Mouse (Mus musculus): ENCODE results near the gene Klrg1. TPM values are rescaled to one million over a fixed set of nuclear protein-coding genes. Genes with fewer than 3 reads are reported as not detected.

Gene Klrg1
- polyA plus RNA-seq, 1 experiment from 2014 or later = not detected

DNA sequence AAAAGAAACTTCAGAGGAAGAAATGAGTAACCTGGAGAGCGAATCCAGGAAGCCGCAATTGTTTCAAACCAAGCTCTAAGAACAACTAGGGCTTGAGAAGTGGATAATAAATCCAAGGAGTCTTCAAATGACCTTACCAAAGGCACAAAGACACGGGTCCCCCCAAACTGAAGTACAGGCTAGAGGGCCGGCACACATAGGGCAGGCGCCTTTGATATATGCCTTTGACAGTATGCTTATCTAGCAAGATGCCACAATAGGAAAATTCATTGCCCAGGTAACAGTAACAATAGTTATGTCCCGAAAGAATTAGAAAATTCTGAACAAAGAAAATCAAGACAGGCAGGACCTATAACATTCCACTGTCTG, 25.4 kb upstream of the Klrg1 start:
- Histone ChIP-seq H3K4me1 (ENCODE audit: insufficient read depth) (peaks cover 16% of the 10 kb centered on the region), H3K27ac (ENCODE audit: low read depth) (no peak overlapping the region), H3K36me3 (replicated peaks; ENCODE audit: insufficient read depth, low read length) (peaks cover 2% of the 10 kb centered on the region; the same call in 1 of the 2 replicates), H3K27me3 (ENCODE audit: insufficient read depth, low read length) (no peaks in the 10 kb centered on the region), H3K4me2 (ENCODE audit: low read depth, low read length) (peak overlapping the region; percentile 28; the same call in 1 of the 2 replicates), H3K9me3 (ENCODE audit: low read length) (no peaks in the 10 kb centered on the region), H3K9ac (replicated peaks) (no peak overlapping the region), H3K4me3 (ENCODE audit: low read depth, low read length) (peak overlapping the region; percentile 75)
- DNase-seq = no peak
- no peak for TF ChIP-seq EP300 (IDR thresholded peaks at IDR 0.05; ENCODE audit: low read depth)
- no peak for TF ChIP-seq CTCF (IDR thresholded peaks at IDR 0.05; ENCODE audit: low read depth)
- WGBS (ENCODE audit: insufficient replicate concordance) = 62% methylated on average over 6 of the region's 6 CpGs
- ATAC-seq = no peak

GRCm38 (mm10) chr6:122306707-122307106, 24.0 kb upstream of the Klrg1 start:
- Histone ChIP-seq H3K27ac (ENCODE audit: low read depth) (no peak overlapping the region), H3K27me3 (ENCODE audit: insufficient read depth, low read length) (no peaks in the 10 kb centered on the region), H3K4me2 (ENCODE audit: low read depth, low read length) (no peak overlapping the region), H3K9me3 (ENCODE audit: low read length) (no peaks in the 10 kb centered on the region), H3K36me3 (replicated peaks; ENCODE audit: insufficient read depth, low read length) (no peaks in the 10 kb centered on the region), H3K4me1 (ENCODE audit: insufficient read depth) (peaks cover 16% of the 10 kb centered on the region), H3K4me3 (ENCODE audit: low read depth, low read length) (no peak overlapping the region), H3K9ac (replicated peaks) (no peak overlapping the region)
- no peak for DNase-seq
- ATAC-seq = no peak
- TF ChIP-seq EP300 (IDR thresholded peaks at IDR 0.05; ENCODE audit: low read depth) (no peak), CTCF (IDR thresholded peaks at IDR 0.05; ENCODE audit: low read depth) (no peak)
- WGBS (ENCODE audit: insufficient replicate concordance) = 84% methylated on average over 4 of the region's 4 CpGs

- Histone ChIP-seq H3K36me3 (replicated peaks; ENCODE audit: insufficient read depth, low read length) (no peaks in the 10 kb centered on the region), H3K4me3 (ENCODE audit: low read depth, low read length) (no peak overlapping the region), H3K27ac (ENCODE audit: low read depth) (no peak overlapping the region), H3K4me1 (ENCODE audit: insufficient read depth) (0 out of 2 replicates have a peak, but pooled peaks cover 2% of the 10 kb centered on the region), H3K4me2 (ENCODE audit: low read depth, low read length) (no peak overlapping the region), H3K9me3 (ENCODE audit: low read length) (no peaks in the 10 kb centered on the region), H3K27me3 (ENCODE audit: insufficient read depth, low read length) (no peaks in the 10 kb centered on the region), H3K9ac (replicated peaks) (no peak overlapping the region)
- DNase-seq (no peak), ATAC-seq (no peak)
- TF ChIP-seq EP300 (IDR thresholded peaks at IDR 0.05; ENCODE audit: low read depth) (no peak), CTCF (IDR thresholded peaks at IDR 0.05; ENCODE audit: low read depth) (no peak)
- 70% methylated on average over 12 of the region's 12 CpGs for WGBS (ENCODE audit: insufficient replicate concordance)
These were observed 22.3 kb upstream of the Klrg1 start for GRCm38 (mm10) chr6:122304790-122305555.

DNA sequence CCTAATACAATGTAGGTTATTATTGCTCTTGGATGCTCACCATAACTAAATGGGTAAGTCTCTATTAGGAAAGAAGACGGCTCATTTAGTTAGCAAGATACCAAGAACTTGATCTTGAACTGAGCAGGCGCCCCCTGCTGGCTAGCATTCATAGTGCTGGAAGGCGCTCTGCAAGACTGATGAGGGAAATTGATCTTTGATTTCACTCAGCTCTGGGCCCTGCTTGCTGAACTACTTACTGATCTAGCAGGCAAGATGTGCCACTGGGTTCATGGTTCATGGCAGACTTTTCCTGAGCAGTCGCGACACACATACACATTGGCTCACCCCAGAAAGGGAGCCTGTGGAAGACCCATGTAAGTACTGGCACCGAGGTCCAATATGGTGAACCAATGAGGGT, 21.7 kb upstream of the Klrg1 start:
- Histone ChIP-seq H3K27me3 (ENCODE audit: insufficient read depth, low read length) (no peaks in the 10 kb centered on the region), H3K9me3 (ENCODE audit: low read length) (no peaks in the 10 kb centered on the region), H3K4me3 (ENCODE audit: low read depth, low read length) (no peak overlapping the region), H3K9ac (replicated peaks) (no peak overlapping the region), H3K27ac (ENCODE audit: low read depth) (no peak overlapping the region), H3K4me2 (ENCODE audit: low read depth, low read length) (no peak overlapping the region), H3K4me1 (ENCODE audit: insufficient read depth) (no peaks in the 10 kb centered on the region), H3K36me3 (replicated peaks; ENCODE audit: insufficient read depth, low read length) (no peaks in the 10 kb centered on the region)
- ATAC-seq (no peak), DNase-seq (peak; percentile 84)
- 32% methylated on average over 6 of the region's 6 CpGs for WGBS (ENCODE audit: insufficient replicate concordance)
- TF ChIP-seq CTCF (IDR thresholded peaks at IDR 0.05; ENCODE audit: low read depth) (peak; percentile 88), EP300 (IDR thresholded peaks at IDR 0.05; ENCODE audit: low read depth) (no peak)

DNA sequence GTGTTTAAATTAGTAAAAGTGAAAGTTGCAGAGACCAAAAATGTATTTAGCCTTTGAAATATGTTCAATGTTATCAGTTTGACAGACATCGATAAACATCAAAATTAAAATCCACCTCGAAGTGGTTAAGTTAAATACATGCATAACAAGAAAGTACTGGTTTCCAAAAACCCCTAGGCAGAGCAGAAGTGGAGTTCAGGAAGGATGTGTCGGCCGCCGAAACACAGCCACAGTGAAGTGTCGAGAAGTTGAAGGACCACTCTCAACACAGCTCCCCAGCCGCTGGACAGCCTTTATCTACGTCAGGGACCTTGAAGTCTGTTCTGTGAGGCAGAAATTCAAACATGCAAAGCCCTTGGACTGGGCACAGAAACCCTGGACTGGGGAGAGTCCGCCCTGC, 20.8 kb upstream of the Klrg1 start:
- Histone ChIP-seq H3K4me3 (ENCODE audit: low read depth, low read length) (no peak overlapping the region), H3K4me2 (ENCODE audit: low read depth, low read length) (no peak overlapping the region), H3K36me3 (replicated peaks; ENCODE audit: insufficient read depth, low read length) (no peaks in the 10 kb centered on the region), H3K4me1 (ENCODE audit: insufficient read depth) (no peaks in the 10 kb centered on the region), H3K27me3 (ENCODE audit: insufficient read depth, low read length) (no peaks in the 10 kb centered on the region), H3K27ac (ENCODE audit: low read depth) (no peak overlapping the region), H3K9ac (replicated peaks) (no peak overlapping the region), H3K9me3 (ENCODE audit: low read length) (no peaks in the 10 kb centered on the region)
- no peak for ATAC-seq
- DNase-seq = no peak
- TF ChIP-seq CTCF (IDR thresholded peaks at IDR 0.05; ENCODE audit: low read depth) (no peak), EP300 (IDR thresholded peaks at IDR 0.05; ENCODE audit: low read depth) (no peak)
- WGBS (ENCODE audit: insufficient replicate concordance) = 62% methylated on average over 9 of the region's 9 CpGs

GRCm38 (mm10) chr6:122302661-122303060, 20.0 kb upstream of the Klrg1 start:
- no peak for TF ChIP-seq CTCF (IDR thresholded peaks at IDR 0.05; ENCODE audit: low read depth)
- TF ChIP-seq EP300 (IDR thresholded peaks at IDR 0.05; ENCODE audit: low read depth) = no peak
- no peaks in the 10 kb centered on the region; the same call in 1 of the 2 replicates for H3K4me1 ChIP-seq (ENCODE audit: insufficient read depth)
- DNase-seq (no peak), ATAC-seq (no peak)
- peaks cover 2% of the 10 kb centered on the region; the same call in 1 of the 2 replicates for H3K27me3 ChIP-seq (ENCODE audit: insufficient read depth, low read length)
- H3K9ac ChIP-seq (replicated peaks) = no peak overlapping the region
- H3K4me2 ChIP-seq (ENCODE audit: low read depth, low read length) = no peak overlapping the region
- no peak overlapping the region for H3K4me3 ChIP-seq (ENCODE audit: low read depth, low read length)
- H3K27ac ChIP-seq (ENCODE audit: low read depth) = no peak overlapping the region
- no peaks in the 10 kb centered on the region for H3K9me3 ChIP-seq (ENCODE audit: low read length)
- no peaks in the 10 kb centered on the region for H3K36me3 ChIP-seq (replicated peaks; ENCODE audit: insufficient read depth, low read length)
- 60% methylated on average over 4 of the region's 4 CpGs for WGBS (ENCODE audit: insufficient replicate concordance)

Measured in liver, postnatal 0 days (tissue).